Mouse (Mus musculus): Measurements from ENCODE around the gene Carns1.
A peak's percentile ranks its signal among the peaks of the same experiment; 100 is the strongest.
"Not testable (repeated sequence)": the region's sequence is repeated elsewhere in the genome, so short reads cannot be mapped to it uniquely, and the experiment has no call there.

Carns1 gene

GRCm38 (mm10) chr19:4126759-4127495 is 48.4 kb downstream of the Carns1 start:
- DNase-seq: no peak

DNA sequence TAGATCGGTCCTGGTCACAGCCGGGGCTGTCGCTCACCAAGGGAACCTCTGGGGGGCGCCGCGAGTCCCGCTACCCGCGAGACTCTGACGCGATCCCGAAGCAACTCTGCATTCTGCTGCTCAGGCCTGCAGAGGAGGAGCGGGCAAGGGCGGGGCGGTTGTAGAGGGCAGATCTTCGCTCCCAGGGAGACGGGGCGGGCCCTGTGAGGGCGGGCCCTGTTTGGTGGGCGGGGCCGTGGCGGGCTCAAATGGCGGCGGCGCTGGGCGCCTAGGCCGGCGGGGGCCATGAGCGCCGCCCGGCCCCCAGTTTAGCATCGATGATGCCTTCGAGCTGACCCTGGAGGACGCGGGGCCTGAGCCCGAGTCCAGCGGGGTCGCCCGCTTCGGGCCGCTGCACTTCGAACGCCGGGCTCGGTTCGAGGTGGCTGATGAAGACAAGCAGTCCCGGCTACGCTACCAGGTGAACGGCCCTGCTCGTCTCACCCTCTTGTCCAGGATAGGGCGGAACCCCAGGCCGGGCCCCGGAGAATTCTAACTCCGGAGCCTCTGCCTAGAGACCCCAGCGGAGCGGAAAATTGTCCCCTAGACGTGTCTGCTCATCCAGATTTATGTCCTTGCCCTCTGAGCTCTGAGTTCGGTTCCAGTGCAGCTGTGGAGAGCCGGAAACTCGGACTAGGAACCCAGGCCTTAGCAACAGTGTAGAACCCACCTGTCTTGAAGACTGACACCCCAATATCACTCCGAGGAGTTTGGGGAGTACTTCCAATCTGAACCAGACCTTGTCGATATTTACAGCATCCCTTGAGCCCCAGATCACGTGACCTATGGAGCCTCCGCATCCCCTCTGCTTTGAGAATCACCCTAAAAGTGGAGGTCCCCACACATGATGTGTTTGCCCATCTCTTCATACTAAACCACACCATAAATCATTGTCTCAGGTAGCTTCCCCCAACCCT is 49.3 kb downstream of the Carns1 start, which contains the start of gene Aip:
Gene Aip, minus strand, starts transcription at position 118 of the 956 bp plus-strand sequence.
- peak; percentile 99 for DNase-seq

DNA sequence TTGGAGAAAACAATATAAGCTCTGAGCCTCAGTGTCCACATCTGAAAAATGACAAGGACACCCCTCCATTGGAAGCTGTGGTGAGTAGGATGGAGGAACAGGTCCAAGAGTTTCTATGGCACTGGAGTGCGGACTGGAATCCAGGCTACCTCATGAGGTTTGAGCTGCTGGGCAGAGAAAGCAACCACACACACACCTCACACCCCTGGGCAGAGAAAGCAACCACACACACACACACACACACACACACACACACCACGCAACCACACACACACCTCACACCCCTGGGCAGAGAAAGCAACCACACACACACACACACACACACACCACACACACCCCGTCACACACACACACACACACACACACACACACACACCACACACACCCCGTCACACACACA is 50.0 kb downstream of the Carns1 start:
- DNase-seq: not testable (repeated sequence)

DNA sequence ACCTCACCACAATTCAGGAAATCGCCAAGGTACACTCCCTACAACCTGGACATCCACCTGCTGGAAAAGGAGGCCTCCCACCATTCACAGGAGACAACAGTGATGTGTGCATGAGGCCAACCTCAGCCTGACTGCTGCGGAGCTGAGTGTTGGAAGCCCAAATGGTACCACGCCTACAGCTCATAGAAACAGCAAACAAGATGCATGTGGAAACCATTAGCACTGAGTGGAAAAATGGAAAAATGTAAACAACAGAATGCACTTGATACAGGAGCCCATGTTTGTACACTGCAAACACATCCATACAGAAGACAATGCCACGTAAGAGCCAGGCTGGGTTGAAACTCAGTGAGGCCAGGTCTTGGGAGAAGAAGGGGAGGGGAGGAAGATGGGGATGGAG is 50.8 kb downstream of the Carns1 start:
- no peak for DNase-seq

GRCm38 (mm10) chr19:4122411-4123370 is 52.6 kb downstream of the Carns1 start:
- DNase-seq: no peak

DNA sequence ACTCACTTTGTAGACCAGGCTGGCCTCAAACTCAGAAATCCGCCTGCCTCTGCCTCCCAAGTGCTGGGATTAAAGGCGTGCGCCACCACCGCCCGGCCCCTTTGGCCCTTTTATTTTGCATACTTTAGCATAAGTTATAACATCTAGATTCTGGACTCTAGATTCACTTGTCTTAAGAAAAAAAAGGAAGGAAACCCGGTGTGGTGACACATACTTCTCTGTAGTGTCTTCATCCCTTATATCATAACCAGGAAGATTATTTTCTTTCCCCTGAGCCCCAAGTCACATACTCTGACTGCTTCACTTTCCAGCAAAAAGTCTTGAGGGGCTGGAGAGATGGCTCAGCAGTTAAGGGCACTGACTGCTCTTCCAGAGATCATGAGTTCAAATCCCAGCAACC is 53.4 kb downstream of the Carns1 start:
- not testable (repeated sequence) for DNase-seq

- DNase-seq: peak; percentile 97 to 99
Observed at GRCm38 (mm10) chr19:4121097-4121805, 54.0 kb downstream of the Carns1 start.

GRCm38 (mm10) chr19:4120496-4120895 is 54.8 kb downstream of the Carns1 start:
- no peak for DNase-seq

GRCm38 (mm10) chr19:4119716-4120487 is 55.4 kb downstream of the Carns1 start:
- peak in 1 of 2 experiments; percentile 47 for DNase-seq

- no peak for DNase-seq
Observed at GRCm38 (mm10) chr19:4118350-4118749, 56.9 kb downstream of the Carns1 start.

DNA sequence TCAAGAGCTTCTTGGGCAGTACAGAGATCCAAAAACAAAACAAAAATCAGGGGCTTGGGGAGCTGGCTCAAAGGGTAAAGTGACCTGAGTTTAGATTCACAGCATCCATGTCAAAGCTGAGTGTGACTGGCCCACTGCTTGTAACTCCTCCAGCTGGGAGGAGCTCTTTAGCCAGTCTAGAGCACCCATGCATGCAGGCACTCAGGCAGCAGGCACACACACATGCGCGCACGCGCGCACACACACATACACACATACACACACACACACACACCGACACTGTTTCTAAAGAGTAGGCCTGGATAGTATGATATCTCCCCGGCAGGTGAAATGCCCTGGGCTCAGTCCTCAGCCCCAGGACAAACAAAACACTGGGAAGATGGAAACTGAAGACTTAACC is 58.3 kb downstream of the Carns1 start:
- no peak for DNase-seq

DNA sequence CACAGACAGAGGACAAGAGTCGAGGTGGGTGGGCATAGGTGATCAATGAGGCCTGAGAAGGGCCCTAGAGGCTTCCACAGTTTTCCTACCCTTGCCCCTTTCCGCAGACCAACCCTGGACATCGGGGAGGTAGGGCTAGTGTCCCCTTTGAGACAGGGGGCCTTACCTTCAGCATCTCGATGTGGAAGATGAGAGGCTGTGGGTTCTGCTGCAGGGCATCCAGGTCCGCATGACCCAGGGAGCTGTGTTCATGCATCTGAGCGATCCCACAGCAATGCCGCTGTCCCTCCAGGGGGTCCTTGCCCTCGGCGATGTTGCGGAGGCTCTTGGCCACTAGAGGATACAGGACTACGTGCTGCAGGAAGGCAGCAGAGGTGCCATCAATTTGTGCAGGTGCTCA is 59.5 kb downstream of the Carns1 start:
- DNase-seq: no peak

DNA sequence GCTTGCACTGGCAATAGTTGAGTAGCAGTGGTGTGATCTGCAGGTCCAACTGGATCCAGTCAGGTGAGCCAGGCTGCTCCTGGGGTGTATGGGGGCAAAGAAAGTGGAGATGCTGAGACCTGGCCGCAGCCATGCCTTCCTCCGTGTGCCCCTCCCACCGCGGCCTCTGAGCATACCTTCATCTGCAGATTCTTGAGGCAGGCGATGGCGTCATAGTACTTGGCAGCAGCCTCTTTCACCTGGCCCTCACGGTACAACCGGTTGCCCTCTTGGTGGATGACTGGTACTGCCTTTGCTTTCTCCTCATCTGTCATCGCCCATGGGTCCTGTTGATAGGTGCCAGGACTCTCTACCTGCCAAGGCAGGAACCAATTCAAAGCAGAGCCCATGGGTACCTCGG is 60.1 kb downstream of the Carns1 start:
- no peak for DNase-seq

DNA sequence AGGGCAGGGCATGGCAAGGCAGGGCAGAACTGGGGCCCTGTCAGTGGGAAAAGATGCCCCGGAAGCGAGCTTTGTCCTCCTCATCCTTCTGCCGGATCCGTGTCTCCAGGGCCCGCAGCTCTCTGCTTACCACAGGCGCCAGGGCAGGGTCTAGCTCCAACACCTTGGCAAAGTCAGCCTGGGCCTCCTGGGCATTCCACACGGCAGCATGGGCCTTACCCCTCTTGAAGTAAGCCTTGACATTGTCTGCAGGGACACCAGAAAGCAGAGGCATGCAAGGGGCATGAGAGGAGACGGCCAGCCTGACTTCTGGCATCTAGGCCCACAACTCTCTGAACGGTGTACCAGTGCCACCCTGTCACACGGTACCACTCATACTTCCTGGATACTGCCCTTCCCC is 60.7 kb downstream of the Carns1 start:
- no peak for DNase-seq

Data from thymus, adult 18-20 months (tissue).